Mouse (Mus musculus) MEL (cell line): Measurements from ENCODE around the gene Atp1a2.

ENCODE experiments used
- CHD2 ChIP-seq: IDR thresholded peaks from 2 replicates; pipeline ENCODE4 v1.6.1; 2011; ENCODE audit warnings: low read length, improper control_type of control experiment
- CTCF ChIP-seq, 3 experiments: IDR thresholded peaks in 2 of 3; conservative IDR thresholded peaks in 1 of 3; 2 replicates each; pipeline ENCODE4 v1.5.1; 2011 to 2012; ENCODE audit warnings: low read length in 3 of 3, low read depth in 2 of 3, mild to moderate bottlenecking in 2 of 3, improper control_type of control experiment in 1 of 3, inconsistent platforms in 1 of 3, mixed read lengths in 1 of 3, moderate library complexity in 1 of 3; ENCODE audit not compliant: control insufficient read depth in 1 of 3, insufficient read depth in 1 of 3, poor library complexity in 1 of 3, severe bottlenecking in 1 of 3
- EP300 ChIP-seq, 2 experiments: IDR thresholded peaks; 2 replicates each; pipeline ENCODE4 v1.6.1; 2011; ENCODE audit warnings: improper control_type of control experiment in 2 of 2, low read length in 2 of 2, low read depth in 1 of 2, mild to moderate bottlenecking in 1 of 2
- ETS1 ChIP-seq: IDR thresholded peaks from 2 replicates; pipeline ENCODE4 v1.6.1; 2012; ENCODE audit warnings: low read depth, mild to moderate bottlenecking, inconsistent platforms, low read length, improper control_type of control experiment, moderate library complexity
- MAZ ChIP-seq: IDR thresholded peaks from 2 replicates; pipeline ENCODE4 v1.6.1; 2012; ENCODE audit warnings: low read depth, mild to moderate bottlenecking, inconsistent platforms, low read length, improper control_type of control experiment
- MEF2A ChIP-seq: IDR thresholded peaks from 2 replicates; pipeline ENCODE4 v1.6.1; 2014; ENCODE audit warnings: low read depth, mild to moderate bottlenecking, inconsistent platforms, low read length, improper control_type of control experiment; ENCODE audit not compliant: poor library complexity, insufficient replicate concordance, severe bottlenecking; ENCODE audit errors: extremely low read depth
- MXI1 ChIP-seq: IDR thresholded peaks from 2 replicates; pipeline ENCODE4 v1.6.1; 2011; ENCODE audit warnings: mild to moderate bottlenecking, low read depth, low read length, improper control_type of control experiment
- MYC ChIP-seq: IDR thresholded peaks from 2 replicates; pipeline ENCODE4 v1.6.1; 2011; ENCODE audit warnings: low read depth, mild to moderate bottlenecking, low read length, improper control_type of control experiment, moderate library complexity
- TBP ChIP-seq: IDR thresholded peaks from 2 replicates; pipeline ENCODE4 v1.8.0; 2011; ENCODE audit warnings: low read depth, low read length, improper control_type of control experiment
- USF1 ChIP-seq: IDR thresholded peaks from 2 replicates; pipeline ENCODE4 v1.6.1; 2014; ENCODE audit warnings: low read depth, mild to moderate bottlenecking, inconsistent platforms, low read length, improper control_type of control experiment, moderate library complexity
- ZMIZ1 ChIP-seq: IDR thresholded peaks from 2 replicates; pipeline ENCODE4 v1.6.1; 2012; ENCODE audit warnings: low read depth, mild to moderate bottlenecking, inconsistent platforms, low read length, improper control_type of control experiment, moderate library complexity

DNA sequence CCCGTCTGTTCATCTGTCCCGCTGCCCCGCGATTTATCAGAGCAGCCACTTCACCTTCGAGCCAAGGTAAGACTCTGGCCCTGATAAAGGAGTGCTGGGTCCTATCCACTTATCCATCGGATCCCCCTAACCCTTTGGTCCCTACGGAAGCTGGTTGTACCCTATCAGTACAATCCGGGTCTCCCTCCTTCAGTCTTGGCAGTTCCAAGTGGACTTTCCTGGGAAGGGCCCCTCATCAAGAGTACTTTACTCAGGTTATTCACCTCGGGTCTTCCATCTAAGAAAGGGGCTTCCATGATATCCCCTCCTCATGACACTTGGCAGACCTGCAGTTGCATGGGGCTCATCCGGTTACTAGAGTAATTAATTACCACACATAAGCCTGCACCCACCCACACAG is 43.5 kb upstream of the Atp1a2 start:
- TF ChIP-seq EP300 (IDR thresholded peaks at IDR 0.05; ENCODE audit: low read depth in 1 of 2, low read length in 2 of 2) (no peak), TBP (no peak), MYC (no peak), MEF2A (no peak), CTCF (IDR thresholded peaks at IDR 0.05 in 2 of 3, conservative IDR thresholded peaks at IDR 0.05 in 1 of 3; ENCODE audit: control insufficient read depth in 1 of 3, insufficient read depth in 1 of 3, low read depth in 2 of 3, low read length in 3 of 3, poor library complexity in 1 of 3, severe bottlenecking in 1 of 3) (no peak), MAZ (no peak), CHD2 (no peak), ZMIZ1 (no peak), ETS1 (no peak), USF1 (no peak), MXI1 (no peak)
